Mouse (Mus musculus): ENCODE data around the gene Inf2. TPM values are rescaled to one million over a fixed set of nuclear protein-coding genes. Genes with fewer than 3 reads are reported as not detected.

The Inf2 gene
- polyA plus RNA-seq (2012; rRNA removed): 104 and 122 TPM in 2 replicates

DNA sequence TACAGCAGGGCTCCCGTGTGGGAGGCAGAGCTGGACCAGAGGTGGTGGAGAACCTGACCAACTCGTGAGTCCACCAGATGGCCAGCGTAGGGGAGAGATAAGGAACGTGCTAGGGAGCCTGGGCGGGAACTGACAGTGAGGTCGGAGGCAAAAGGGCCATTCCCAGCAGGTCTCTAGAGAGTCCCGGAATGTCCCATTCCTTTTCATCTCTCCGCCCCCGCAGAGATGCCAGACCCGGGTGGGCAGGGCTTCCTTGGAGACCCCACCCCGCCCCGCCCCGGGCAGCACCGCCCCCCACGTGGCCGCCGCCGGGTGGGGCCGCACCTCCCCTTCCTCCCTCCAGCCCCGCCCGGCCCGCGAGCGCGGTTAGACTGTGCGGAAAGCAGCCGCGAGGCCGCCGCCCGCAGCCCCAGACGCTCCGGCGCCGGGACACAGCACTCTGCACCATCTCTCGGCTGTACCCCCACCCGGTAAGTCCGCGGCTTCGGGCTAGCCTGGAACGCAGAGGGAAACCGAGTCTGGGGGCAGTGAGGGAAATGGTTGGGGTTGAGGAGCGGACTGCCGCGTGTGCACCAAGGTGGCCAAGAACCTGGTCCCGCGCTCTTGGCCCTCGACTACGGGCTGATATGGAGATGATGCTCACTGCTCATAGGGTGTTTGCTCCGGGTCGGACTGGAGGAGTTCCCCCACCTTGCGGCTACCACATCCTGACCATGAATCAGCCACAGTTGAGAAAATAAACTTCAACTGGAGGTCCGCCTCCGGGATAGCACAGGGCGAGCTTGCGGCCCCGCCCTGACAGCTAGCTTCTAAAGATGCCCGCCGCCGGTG is at the start of gene Inf2:
Gene Inf2 (plus strand): TSS at position 359 of the 831 bp plus-strand sequence.
- H3K4me1 ChIP-seq (ENCODE audit: control insufficient read depth, insufficient read depth, low read length): peaks cover 15% of the 10 kb centered on the region
- peak within 1 kb of the TSS; percentile 86 for H3K27ac ChIP-seq (ENCODE audit: insufficient read depth, low read length)
- H3K4me3 ChIP-seq (ENCODE audit: insufficient read depth, low read length): peak within 1 kb of the TSS; percentile 63
- TF ChIP-seq POLR2A (IDR thresholded peaks at IDR 0.05; ENCODE audit: extremely low read depth, insufficient read depth, low read length) (no peak; the same call in 1 of the 2 replicates), CTCF (IDR thresholded peaks at IDR 0.05; ENCODE audit: extremely low read depth, insufficient read depth, low read length) (no peak)

DNA sequence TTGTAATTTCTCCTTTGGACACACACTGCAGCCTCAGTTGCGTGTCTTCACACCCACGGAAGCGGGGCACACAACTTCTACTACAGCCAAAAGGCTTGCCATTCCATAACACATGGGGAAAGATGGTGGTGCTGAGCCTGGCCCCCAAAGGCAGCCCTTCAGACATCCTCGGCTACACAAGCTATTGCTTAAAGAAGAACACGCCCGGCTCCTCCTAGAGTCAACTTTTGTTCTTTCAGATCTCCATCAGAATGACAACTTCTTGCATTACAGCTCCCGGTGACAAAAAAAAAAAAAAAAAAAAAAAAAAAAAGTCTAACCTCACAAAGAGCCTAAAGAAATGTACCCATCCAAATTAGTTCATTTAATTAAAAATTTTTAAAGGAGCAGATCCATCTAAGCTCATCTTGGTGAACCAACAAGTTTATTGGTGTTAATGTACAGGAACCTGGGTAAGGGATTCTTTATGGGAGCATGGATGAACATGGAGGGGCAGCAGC is 49.1 kb upstream of the Inf2 start:
- TF ChIP-seq CTCF (IDR thresholded peaks at IDR 0.05; ENCODE audit: extremely low read depth, insufficient read depth, low read length): no peak
- no peak for TF ChIP-seq POLR2A (IDR thresholded peaks at IDR 0.05; ENCODE audit: extremely low read depth, insufficient read depth, low read length)
- Histone ChIP-seq H3K27ac (ENCODE audit: insufficient read depth, low read length) (no peak overlapping the region), H3K4me1 (ENCODE audit: control insufficient read depth, insufficient read depth, low read length) (peaks cover 2% of the 10 kb centered on the region), H3K4me3 (ENCODE audit: insufficient read depth, low read length) (no peak overlapping the region)

DNA sequence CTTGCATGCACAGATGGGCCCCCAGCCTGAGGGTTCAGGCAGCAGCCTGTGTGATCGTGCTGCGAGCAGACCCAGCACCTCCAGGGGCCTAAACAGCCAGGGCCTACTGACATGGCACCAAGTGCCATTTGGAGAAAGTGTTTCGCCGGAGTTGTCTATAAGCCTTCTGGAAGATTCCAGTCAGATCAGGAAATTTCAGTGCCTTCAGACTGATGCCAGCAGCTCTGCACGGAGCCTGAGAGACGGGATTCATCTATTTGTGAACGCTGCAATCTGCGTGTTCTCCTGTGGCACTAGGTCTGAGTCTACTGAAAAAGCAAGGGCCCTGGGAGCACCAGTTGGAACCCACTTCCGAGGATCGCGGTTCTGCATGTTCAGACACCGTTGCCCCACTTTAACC is 48.3 kb upstream of the Inf2 start:
- no peak for TF ChIP-seq POLR2A (IDR thresholded peaks at IDR 0.05; ENCODE audit: extremely low read depth, insufficient read depth, low read length)
- TF ChIP-seq CTCF (IDR thresholded peaks at IDR 0.05; ENCODE audit: extremely low read depth, insufficient read depth, low read length): no peak
- no peak overlapping the region for H3K27ac ChIP-seq (ENCODE audit: insufficient read depth, low read length)
- H3K4me3 ChIP-seq (ENCODE audit: insufficient read depth, low read length): no peak overlapping the region
- H3K4me1 ChIP-seq (ENCODE audit: control insufficient read depth, insufficient read depth, low read length): peaks cover 2% of the 10 kb centered on the region

DNA sequence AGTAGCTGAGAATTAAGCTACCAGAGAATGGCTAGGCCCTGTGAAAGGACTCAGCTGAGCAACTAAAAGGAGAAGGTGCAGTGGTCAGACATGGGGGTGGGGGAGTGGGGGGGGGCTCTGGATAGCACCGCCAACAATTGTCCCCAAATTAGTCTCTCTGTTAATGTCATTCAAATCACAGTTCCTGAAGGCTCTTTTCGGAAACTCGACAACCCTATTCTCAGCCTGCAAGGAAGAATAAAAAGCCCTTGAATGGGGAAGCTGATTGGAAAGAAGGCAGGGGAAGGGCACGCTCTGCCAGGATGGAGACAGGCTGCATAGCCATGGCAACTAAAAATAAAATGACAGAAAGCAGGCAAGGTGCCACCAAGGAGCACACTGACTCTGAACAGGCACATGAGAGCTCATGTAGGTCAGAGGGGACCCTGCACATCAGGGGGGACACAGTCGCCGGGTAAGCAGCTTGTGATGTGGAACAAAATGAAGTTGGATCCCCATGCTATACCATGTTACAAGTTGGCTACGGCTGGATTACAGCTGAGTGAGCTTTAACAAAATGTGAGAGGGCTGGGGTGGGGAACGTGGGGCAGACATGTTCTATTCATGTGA is 47.0 kb upstream of the Inf2 start:
- Histone ChIP-seq H3K4me3 (ENCODE audit: insufficient read depth, low read length) (no peak overlapping the region), H3K27ac (ENCODE audit: insufficient read depth, low read length) (no peak overlapping the region), H3K4me1 (ENCODE audit: control insufficient read depth, insufficient read depth, low read length) (peaks cover 2% of the 10 kb centered on the region)
- TF ChIP-seq POLR2A (IDR thresholded peaks at IDR 0.05; ENCODE audit: extremely low read depth, insufficient read depth, low read length) (no peak), CTCF (IDR thresholded peaks at IDR 0.05; ENCODE audit: extremely low read depth, insufficient read depth, low read length) (no peak)

DNA sequence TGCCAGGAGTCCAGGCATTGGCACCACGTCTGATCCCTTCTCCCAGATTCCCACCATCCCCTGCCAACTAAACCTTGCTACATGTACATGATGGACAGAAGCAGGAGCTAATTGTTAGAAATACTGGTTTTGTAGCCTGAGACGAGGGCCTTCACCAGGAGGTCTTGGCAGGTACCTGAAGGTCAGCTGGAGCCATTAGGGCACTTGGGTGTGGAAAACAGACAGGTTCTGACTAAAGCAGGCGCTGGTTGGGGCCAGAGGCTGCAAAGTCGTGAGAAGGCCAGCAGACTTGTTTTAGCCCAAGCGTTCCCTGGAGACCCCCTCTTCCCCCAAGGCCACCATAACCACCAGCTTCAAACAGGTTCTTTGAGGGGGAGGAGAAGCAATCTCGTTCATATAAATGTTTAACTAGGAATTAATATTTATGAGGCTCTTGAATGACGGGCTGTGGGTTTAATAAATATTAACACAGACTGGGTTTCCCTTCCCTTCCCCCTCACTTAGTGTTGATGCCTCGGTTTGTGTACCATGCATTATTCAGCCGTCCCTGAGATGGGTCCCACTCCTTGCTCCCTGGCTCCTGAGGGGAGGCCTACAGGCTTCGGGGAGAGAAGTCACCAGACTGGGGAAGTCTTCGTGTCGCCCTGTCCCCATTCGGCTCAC is 46.2 kb upstream of the Inf2 start:
- peaks cover 2% of the 10 kb centered on the region for H3K4me1 ChIP-seq (ENCODE audit: control insufficient read depth, insufficient read depth, low read length)
- no peak overlapping the region for H3K4me3 ChIP-seq (ENCODE audit: insufficient read depth, low read length)
- H3K27ac ChIP-seq (ENCODE audit: insufficient read depth, low read length): no peak overlapping the region
- TF ChIP-seq POLR2A (IDR thresholded peaks at IDR 0.05; ENCODE audit: extremely low read depth, insufficient read depth, low read length) (no peak), CTCF (IDR thresholded peaks at IDR 0.05; ENCODE audit: extremely low read depth, insufficient read depth, low read length) (no peak)

DNA sequence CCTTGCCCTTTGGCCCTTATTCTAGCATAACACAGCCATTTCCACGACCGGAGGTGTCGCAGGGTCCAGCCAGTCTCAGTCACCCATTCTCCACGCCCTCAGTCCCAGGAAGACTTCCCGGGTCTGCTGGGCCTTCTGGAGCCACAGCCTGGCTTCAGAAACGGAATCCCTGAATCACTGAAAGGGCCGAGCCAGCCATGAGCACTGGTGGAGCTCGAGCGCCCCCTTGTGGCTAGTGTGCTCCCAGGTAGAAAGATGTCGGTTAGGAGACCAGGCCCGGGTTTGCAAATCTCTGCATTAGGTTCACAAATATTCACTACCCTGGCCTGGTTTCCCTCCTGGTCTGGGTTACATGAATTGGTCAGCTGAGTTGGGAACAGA is 45.7 kb upstream of the Inf2 start:
- H3K4me1 ChIP-seq (ENCODE audit: control insufficient read depth, insufficient read depth, low read length): peaks cover 2% of the 10 kb centered on the region
- no peak overlapping the region for H3K4me3 ChIP-seq (ENCODE audit: insufficient read depth, low read length)
- no peak overlapping the region for H3K27ac ChIP-seq (ENCODE audit: insufficient read depth, low read length)
- no peak for TF ChIP-seq POLR2A (IDR thresholded peaks at IDR 0.05; ENCODE audit: extremely low read depth, insufficient read depth, low read length)
- TF ChIP-seq CTCF (IDR thresholded peaks at IDR 0.05; ENCODE audit: extremely low read depth, insufficient read depth, low read length): peak; percentile 92

DNA sequence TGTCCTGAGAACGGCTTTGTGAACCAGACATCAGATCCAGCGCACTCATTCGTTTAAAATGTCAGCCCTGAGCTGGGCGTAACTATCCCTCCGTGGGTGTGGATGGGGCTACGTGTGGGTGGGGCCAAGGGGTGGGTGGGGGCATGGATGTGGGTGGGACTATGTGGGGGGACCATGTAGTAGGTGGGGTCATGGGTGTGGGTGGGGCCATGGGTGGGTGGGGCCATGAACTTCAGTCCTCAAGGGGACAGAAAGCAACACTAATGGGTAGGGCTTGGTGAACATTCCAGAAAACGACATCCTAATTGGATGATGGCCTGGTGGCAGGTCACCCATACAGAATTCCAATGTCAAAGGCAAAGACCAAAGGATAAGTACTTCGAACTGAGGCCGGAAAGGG is 44.6 kb upstream of the Inf2 start:
- TF ChIP-seq POLR2A (IDR thresholded peaks at IDR 0.05; ENCODE audit: extremely low read depth, insufficient read depth, low read length) (no peak), CTCF (IDR thresholded peaks at IDR 0.05; ENCODE audit: extremely low read depth, insufficient read depth, low read length) (no peak)

DNA sequence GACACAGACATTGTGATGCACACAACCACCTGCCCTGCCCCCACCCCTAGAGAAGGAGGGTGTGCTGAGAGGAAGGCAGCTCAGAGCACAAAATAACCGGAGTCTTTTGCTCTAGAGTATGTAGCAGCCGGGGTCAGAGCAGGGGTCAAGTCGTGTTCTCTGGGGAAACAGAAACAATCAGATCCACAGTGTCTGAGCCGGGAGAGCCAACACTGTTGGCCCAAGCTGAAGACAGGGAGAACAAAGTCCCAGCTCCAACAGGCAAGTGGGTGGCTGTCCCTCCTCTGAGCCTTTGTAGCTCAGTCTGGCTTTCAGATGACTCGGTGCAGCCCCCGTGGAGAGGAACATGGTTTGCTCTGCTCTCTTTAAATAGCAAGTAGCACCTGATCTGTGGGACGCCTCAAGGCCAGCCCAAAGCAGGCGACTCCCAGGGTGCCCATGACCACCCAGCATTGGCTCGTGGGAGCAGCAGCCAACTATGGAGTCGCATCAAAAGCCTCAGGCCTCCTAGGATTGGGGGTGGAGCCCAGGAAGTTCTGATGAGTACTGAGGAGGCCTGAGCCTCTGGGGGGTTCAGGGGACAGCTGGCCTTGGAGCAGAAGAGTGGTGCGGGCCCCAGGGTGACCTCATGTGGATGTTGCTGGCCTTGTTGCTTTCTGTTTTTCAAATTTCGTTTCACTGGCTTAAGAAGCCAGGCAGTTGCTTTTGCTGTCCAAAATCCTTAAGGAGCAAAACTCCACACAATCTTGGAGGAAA is 43.5 kb upstream of the Inf2 start:
- Histone ChIP-seq H3K4me1 (ENCODE audit: control insufficient read depth, insufficient read depth, low read length) (peaks cover 2% of the 10 kb centered on the region), H3K4me3 (ENCODE audit: insufficient read depth, low read length) (no peak overlapping the region), H3K27ac (ENCODE audit: insufficient read depth, low read length) (no peak overlapping the region)
- TF ChIP-seq CTCF (IDR thresholded peaks at IDR 0.05; ENCODE audit: extremely low read depth, insufficient read depth, low read length) (no peak), POLR2A (IDR thresholded peaks at IDR 0.05; ENCODE audit: extremely low read depth, insufficient read depth, low read length) (no peak)

More for the DNA sequence above, 44.6 kb upstream of the Inf2 start:
- Histone ChIP-seq H3K27ac (ENCODE audit: insufficient read depth, low read length) (no peak overlapping the region), H3K4me1 (ENCODE audit: control insufficient read depth, insufficient read depth, low read length) (peaks cover 2% of the 10 kb centered on the region), H3K4me3 (ENCODE audit: insufficient read depth, low read length) (no peak overlapping the region)

DNA sequence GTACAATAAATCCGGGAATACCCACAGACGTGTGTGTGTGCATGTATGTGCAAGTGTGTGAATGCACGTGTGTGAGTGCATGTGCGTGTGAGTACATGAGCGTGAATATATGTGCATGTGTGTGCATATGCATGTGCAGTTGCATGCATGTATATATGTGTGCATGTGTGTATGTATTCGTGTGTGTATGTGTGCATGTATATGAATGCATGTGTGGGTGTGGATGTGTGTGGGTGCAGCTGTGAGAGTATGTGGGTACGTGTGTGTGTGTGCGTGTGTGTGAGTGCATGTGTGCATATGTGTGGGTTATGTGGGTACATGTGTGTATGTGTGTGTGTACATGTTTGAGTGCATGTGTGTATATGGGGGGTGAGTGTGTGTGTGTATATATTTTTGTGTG is 42.5 kb upstream of the Inf2 start:
- no peak overlapping the region for H3K4me3 ChIP-seq (ENCODE audit: insufficient read depth, low read length)
- no peak overlapping the region for H3K27ac ChIP-seq (ENCODE audit: insufficient read depth, low read length)
- no peak for TF ChIP-seq CTCF (IDR thresholded peaks at IDR 0.05; ENCODE audit: extremely low read depth, insufficient read depth, low read length)
- TF ChIP-seq POLR2A (IDR thresholded peaks at IDR 0.05; ENCODE audit: extremely low read depth, insufficient read depth, low read length): no peak
- H3K4me1 ChIP-seq (ENCODE audit: control insufficient read depth, insufficient read depth, low read length): peaks cover 2% of the 10 kb centered on the region

Measured in cortical plate, adult 2 months (tissue).